Mouse (Mus musculus): ENCODE measurements around the gene Stk16.

GRCm38 (mm10) chr1:75217893-75218226 lies 7.2 kb downstream of the Stk16 start:
- TF ChIP-seq HCFC1 (IDR thresholded peaks at IDR 0.05; ENCODE audit: low read depth, low read length) (no peak), CHD1 (IDR thresholded peaks at IDR 0.05; ENCODE audit: low read depth, low read length) (no peak), CTCF (conservative IDR thresholded peaks at IDR 0.05 in 1 of 2, IDR thresholded peaks at IDR 0.05 in 1 of 2; ENCODE audit: low read depth in 2 of 2, low read length in 2 of 2) (no peak), EP300 (IDR thresholded peaks at IDR 0.05; ENCODE audit: low read length) (no peak), MAX (IDR thresholded peaks at IDR 0.05; ENCODE audit: low read length) (0 out of 2 replicates have a peak, but pooled peaks have one; percentile 3), MAFK (IDR thresholded peaks at IDR 0.05; ENCODE audit: insufficient replicate concordance, low read length) (no peak), ZKSCAN1 (IDR thresholded peaks at IDR 0.05; ENCODE audit: borderline replicate concordance, low read depth, low read length) (no peak), POLR2A (IDR thresholded peaks at IDR 0.05; ENCODE audit: low read depth, low read length) (no peak)
